Mouse (Mus musculus) limb, embryonic 11.5 days (tissue): ENCODE measurements around the gene Dock9. TPM values are rescaled to one million over a fixed set of nuclear protein-coding genes. Genes with fewer than 3 reads are reported as not detected.

Source experiments
- polyA plus RNA-seq: library from polyadenylated mRNA; unstranded; fragments of >200 nt; fragmentation: Nextera tagmentation; extraction: Ambion mirVana; gene quantifications from 2 replicates; pipeline ENCODE4 v1.2.1, GENCODE M21; 2014

The Dock9 gene
- polyA plus RNA-seq, 1 experiment from 2014 or later = 5.8 TPM

Other genes starting within 250 kb of the Dock9 start
- gene Ubac2, start 80.8 kb upstream of the Dock9 start, polyA plus RNA-seq = 71.2 and 75.4 TPM in 2 replicates
- 0.09 and 0.21 TPM in 2 replicates for gene Gpr18, start 117.9 kb upstream of the Dock9 start, polyA plus RNA-seq
- gene Gpr183, start 167.4 kb upstream of the Dock9 start, polyA plus RNA-seq = 2.1 and 3.0 TPM in 2 replicates
- not detected in 2 replicates for gene Timm8a2, start 236.8 kb upstream of the Dock9 start, polyA plus RNA-seq